Mouse (Mus musculus) retina, adult 2 months (tissue): ENCODE measurements around the gene S100a8.

Experiments used
- DNase-seq: peaks from one replicate; pipeline ENCODE4 v3.0.0-alpha.2; 2012; ENCODE audit warnings: low read depth, low spot score

The S100a8 gene

DNA sequence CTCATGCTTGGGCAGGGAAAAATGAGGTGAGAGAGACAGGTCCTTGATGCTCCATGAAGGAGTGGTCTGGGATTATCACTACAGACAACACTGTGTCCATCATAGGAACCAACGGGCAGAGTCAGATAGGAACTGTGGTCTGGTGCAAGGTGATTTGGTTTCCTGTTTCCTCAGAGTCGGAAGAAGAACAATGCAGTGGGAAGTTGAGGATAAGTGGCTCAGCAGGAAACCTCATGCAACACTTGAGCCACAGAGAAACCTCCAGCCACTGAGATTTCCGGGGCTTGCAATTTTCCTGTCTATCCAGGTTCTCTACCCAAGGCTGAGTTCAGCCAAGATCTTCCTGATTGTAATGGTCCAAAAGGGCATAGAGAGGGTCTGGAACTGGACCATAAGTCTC is 9.9 kb downstream of the S100a8 start:
- DNase-seq: no peak

- DNase-seq: no peak
Measured at GRCm38 (mm10) chr3:90683929-90684328, 15.2 kb downstream of the S100a8 start.

- DNase-seq: no peak
Measured at GRCm38 (mm10) chr3:90686835-90687234, 18.1 kb downstream of the S100a8 start.

GRCm38 (mm10) chr3:90693496-90693895 is 24.7 kb downstream of the S100a8 start:
- DNase-seq: no peak

- no peak for DNase-seq
Measured at GRCm38 (mm10) chr3:90695613-90696012, 26.8 kb downstream of the S100a8 start, which contains the start of gene S100a9. S100a9 (minus strand) TSS chr3:90695721.

DNA sequence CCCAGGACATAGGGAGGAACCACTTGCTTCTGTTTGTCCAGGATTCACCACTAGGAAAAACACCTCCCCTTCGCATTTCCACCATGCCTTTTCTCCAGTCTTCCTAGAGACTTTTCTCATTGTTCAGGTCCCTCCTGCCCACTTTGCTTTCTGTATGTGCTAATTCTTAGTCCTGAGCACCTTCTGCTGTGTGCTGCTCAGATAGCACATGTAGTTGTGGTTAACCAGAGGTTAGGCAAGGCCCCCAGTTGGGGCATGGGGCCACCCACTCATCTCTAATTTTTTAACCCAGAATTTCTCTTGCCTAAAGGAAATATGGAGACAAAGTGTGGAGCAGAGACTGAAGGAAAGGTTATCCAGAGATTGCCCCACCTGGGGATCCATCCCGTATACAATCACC is 33.5 kb downstream of the S100a8 start:
- DNase-seq: no peak

DNA sequence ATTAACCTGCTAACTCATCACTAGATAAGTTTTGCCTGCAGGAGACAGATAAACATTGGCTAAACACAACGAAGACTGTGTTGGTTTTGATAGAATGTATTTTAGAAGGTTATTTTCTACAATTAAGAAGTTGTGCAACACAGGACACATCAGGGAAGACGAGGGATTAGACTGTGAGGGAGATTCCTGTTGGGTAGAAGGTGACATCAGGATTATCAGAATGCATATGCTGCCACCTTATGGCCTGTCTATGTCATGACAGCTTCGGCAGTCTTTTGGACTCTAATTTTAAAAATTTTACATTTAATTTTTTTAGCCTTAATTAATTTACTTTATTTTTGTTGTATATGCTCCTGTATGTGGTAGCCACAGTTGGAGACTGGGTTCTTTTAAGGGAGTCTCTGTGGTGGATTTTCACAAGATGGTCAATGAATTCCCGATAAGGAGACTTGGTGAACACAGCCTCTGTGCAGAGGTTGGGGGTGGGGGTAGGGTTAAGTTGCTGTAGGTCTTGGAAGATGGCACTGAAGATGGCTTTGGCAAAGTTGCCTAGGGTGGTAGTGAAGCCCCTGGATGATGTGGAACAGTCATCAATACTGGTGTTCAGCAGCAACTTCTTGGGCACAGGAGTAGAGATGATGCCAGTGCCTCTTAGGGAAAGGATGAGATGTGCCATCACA is 39.9 kb downstream of the S100a8 start:
- no peak for DNase-seq

- DNase-seq: peak; percentile 56
Measured at GRCm38 (mm10) chr3:90709591-90710460, 41.0 kb downstream of the S100a8 start.
